Mouse (Mus musculus): ENCODE measurements around the gene Ext2.

The Ext2 gene

DNA sequence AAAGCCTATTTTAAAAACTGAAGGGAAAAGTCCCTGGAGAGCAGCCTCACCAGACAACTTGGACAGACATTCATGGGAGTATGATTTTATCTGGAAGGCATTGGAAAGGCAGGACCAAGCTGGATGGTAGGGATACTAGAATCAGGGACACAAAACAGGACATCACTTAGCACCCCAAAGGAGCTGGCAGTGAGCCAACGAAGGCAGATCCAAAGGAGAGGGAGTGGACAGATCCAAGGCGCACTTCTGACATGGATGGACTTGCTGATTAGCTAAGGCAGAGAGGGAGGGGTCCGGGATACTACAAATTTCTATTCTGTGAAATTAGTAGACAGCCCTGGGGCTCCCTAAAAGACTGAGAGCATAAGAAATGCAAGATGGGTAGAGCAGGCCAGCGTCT is 16.8 kb downstream of the Ext2 start:
- no peak for DNase-seq

DNA sequence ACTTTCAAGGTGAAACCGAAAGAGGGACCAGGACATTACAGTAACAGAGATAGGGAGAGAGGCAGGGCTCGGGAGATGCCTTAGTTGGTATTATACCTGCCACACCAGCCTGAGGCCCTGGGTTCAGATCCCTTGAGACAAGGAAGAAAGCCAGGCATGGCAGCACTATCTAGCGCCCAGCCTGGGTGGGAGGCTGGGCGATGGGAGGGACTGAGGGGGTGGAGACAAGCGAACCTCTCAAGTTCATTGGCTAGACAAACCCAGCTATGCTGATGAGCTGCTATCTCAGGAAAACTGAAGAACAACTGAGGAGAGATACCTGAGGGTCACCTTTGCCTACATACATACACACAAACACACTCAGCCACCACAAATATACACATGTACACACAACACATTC is 17.3 kb downstream of the Ext2 start:
- no peak for DNase-seq

DNA sequence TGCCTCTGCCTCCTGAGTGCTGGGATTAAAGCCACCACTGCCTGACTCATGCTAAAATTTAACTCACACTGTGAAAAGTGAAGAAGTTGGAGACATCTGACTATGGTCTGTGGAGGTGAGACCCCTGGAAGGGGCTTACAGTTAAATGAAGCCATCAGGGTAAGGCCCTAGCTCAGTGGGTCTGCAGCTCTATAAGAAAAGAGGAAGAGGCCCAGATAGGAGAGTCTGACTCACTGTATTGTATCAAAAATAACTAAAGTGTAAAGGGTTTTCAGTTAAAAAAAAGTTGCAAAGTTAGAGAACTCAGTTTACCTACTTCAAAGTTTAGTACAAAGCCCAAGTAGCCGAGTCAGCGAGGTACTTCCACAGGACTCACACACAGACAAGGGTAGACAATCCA is 19.4 kb downstream of the Ext2 start:
- no peak for DNase-seq

DNA sequence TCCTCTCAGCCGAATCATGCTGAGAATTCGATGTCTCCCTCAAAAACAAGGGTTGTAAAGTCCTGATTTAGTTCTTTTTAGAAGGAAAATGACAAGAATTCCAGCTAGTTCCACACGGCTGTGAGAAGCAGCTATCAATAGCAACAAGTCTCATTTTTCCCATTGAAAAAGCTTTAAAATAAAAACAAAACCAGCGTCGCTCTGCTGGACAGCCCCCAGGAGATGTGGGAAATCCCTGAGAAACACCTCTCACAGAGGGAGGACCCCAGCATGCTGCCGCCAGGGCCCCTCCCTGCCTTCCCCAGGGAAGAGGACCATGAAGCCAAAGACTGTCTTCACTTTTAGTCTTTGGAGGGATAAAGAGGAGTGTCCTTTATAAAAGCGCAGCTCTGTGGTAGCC is 21.3 kb downstream of the Ext2 start:
- no peak for DNase-seq

DNA sequence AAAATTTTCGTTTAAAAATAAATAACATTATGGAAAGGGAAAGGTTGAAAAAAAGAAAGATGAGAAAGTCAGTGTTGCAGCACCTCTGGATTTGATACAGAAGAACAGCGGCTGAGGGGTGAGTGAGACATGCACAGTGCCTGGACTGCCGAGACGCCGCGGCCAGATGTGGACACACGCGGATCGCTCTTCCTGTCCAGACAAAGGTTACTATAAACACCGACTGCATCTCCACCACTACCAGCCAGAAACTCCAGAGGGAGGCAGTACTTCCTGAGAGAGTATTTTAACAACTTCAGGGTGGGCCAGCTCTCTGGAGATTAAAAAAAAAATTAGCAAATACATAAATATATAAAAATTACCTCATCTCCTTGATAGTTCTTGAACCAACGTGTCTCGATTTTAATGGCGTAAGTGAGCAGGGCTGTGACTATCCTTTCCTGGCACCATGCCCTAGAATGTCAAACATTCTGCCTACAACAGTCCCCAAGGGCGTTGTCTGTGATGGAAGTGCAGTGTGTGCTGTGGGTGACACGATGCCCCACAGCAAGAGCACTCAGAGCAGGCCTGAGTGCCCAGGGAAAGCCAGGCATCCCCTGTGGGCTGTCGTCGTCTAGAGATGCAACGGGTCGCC is 25.1 kb downstream of the Ext2 start:
- no peak for DNase-seq

DNA sequence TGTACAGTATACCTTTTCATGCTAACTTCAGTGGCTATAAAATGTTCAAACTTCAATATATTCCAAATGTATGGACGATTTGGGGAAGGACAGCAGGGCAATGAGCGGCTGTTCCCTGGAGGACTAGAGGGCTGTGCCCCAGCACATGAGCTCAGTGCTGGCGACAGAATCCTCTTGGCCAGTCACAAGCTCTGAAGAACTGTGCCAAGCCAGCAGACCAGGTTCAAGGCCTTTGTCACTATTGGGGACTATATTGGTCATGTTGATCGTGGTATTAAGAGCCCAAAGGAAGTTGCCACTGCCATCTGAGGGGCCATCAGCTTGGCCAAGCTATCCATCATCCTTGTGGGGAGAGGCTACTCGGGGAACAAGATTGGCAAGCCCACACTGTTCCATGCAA is 28.0 kb downstream of the Ext2 start:
- DNase-seq: no peak

DNA sequence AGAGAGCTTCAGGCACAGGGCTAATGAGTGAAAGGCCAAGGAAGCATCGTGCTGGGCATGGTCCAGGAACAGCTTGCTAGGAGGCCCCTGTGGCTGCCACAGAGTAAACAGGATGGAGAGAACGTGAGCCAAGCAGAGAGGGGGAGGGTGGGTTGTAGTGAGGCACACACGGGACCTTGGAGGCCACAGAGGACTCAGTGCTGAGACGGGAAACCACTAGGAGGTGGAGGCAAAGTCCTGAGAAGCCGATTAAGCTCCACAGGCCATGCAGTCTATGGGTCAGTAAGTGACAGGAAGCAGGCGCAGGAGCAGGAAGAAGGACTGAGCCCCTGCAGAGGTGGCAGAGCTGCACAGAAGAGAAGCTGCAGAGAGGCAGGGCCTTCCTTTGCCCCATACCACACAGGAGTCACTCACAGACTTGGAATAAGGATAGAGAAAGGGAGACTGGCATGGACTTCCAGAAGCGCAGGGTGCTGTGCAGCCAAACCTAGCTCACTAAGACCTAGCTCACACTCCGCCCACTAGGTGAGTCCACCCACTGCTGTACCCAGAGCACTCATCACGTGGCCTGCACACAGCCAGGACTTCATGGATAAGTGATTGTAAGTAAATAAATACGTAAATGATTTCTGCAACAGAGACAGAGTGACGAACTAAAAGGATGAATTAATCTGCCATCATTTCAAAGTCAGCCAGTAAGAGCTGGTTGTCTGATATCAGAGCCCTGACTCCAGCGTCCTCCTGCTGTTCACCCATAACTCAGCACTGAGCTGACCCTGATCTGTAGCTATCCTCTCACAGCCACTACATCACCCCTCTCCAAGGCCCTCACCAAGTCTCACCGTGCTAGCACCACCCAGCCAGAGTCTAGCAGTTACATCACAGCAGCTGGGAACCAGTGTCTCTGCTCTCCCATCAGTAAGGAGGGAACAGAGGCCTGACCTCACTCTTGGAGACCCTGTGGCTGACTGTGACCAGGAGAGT is 30.6 kb downstream of the Ext2 start:
- DNase-seq: peak; percentile 82 to 87

DNA sequence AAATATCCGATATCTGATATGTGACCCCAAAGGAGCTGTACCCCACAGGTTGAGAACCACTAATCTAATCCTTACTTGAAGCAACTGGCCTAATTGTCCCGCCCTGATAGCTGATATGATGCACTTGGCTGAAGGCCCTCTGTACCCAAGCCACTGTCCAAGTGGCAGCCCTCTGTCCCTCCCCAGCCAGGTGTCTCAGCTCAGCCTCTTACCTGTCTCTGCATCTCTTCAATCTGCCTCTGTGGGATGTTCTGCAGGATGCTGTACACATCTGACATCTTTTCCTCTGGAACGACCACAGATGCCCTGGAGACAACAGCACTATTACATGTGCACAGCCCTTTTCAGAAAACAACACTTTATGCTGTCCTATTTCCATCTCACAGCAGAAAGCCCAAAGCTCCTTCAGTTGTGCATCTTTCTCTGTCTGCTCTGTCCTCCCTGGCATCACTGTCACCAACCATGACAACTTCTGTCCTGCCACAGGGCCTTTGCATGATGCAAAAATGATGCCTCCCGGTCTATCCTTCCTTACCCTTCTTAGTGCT is 31.5 kb downstream of the Ext2 start:
- DNase-seq: no peak

DNA sequence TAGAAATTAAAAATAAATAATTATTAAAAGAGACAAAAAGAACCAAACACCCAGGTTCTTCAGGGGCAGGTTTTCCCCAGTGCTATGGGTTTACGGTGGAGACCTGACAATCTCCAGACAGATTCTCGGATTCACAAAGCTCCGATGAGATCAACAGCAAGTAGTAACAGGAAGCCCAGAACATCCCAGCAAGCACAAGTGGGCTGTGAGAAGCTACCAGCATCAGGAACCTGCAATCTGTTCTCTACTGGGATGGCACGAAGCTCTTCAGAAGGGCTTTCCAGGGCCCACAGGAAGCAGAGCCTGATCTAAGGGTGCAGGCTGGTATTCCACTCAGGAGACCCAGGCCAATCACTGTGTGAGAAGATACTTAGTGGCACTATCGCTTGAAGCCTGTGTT is 33.8 kb downstream of the Ext2 start:
- DNase-seq: no peak

DNA sequence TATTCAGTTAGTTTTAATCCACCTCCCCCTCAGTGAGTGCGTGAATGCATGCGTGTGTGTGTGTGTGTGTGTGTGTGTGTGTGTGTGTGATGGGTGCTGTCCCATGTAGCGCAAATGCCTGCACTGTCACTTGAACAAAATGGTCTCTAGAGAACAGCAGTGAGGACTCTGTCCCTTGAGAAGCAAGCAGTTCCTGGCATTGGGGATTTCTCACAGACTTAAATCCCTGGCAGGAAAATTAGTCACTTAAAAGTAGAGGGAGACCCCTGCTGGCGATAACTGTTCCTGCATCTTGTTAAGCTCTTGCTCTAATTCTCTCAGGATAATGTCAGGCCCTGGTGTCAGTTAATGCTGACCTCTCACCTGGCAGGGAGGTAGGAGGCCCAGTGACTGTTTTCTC is 36.2 kb downstream of the Ext2 start:
- peak; percentile 59 to 85 for DNase-seq

DNA sequence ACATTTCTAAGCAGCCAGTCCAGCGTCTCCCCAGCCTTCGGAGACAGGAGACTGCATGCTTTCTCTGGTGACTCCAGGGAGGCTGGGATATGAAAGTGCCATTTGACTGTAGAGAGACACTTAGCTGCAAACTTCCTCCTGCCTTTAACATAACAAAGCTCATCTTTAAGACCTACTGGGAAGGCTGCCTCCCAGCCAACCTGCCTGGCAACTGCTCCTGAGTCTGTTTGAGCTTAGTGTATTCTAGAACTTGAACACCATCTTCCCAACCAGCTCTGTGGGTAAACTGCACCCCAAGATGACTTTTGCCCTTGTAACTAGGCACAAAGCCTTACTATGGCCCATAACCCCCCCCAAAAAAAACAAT is 37.0 kb downstream of the Ext2 start:
- DNase-seq: no peak

DNA sequence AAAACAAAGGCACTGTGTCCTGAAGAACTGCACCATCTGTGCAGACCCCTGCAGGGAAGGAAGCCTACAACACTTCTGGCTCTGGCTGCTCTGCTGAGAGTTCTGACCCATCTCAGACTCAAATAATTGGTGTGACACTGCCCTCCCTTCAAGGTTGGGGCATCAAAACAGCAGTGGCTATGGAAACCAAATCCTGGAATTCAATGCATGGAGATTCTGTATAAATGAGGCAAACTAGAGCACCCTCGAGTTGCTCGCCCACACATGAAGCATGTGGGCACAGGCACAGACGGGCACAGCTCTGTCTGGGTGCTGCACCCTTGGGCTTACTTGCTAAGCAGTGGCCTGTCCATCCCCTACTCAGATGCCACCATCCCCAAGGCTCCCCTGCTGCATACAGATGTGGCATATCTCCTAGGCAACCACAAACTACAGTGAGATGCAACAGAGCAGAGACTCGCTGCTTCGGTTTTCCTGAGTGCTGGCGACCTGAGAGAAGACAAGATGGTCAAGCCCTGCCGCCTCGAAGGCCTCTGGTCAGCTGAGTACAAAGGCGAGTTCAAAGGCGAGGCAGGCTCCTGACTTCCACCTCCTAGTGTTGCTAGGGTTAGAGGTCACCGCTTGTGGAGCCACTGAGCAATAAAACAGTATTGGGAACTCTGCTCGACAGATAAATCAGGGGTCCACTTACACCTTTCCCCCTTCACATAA is 37.5 kb downstream of the Ext2 start:
- DNase-seq: no peak

DNA sequence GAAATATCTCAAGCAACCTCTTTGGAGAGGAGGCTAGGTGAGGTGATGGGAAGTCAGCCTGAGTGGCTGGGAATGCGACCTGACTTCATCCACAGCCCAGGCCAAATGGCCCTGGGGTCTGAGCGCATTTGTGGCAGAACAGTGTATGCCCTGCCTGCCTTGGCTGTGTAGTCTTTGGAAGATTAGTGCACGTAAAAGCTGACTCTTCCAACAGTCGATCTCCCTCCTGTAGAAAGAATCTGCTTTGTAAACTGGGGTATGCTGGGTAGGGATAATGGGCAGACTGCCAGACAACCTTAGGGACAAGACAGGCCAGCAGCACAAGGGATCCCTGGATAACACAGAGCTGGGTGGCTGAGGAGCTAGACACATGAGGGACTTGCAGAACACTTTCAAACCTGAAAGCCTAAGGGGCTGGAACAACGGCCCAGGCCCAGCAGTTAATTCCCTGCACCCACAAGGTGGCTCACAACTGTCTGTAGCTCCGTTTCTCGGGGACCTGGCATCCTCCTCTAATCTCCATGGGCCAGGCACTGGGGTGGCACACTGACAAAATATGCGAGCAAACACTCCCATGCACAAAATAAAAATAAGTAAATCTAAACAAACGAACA is 38.3 kb downstream of the Ext2 start:
- DNase-seq: no peak

DNA sequence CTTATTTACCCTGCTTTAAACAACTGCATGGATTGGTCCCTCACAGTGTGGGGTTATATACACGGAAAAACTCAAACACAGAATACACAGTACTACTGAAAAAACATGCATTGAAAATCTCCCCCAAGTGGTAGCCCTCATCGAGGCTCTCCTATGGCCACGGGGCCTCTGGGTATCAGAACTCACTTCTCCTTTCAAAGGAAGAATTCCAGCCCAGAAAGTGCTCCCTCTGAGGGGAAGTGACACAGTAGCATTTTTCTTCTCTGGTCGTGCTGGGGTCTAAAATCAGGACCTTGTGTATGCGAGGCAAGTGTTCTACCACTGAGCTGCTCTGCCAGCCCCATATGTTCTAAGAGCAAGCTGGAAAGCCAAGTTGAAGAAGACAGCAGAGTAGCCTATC is 39.7 kb downstream of the Ext2 start:
- no peak for DNase-seq

DNA sequence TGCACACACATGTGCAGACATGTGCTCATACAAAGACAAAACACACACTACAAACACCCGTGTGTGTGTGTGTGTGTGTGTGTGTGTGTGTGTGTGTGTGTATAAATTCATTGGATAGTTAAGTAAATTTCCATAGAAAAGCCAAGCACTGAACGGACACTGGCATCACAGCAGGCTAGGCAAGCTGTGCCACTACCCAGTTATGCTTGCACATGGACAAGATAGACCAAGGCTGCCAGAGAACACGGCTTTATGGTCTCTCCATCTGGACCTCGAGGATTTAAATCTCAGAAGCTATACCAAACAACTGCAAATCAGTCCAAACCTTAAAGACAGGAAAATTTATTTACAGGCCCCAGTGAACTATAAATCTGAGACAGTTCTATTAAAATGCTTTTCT is 40.2 kb downstream of the Ext2 start:
- no peak for DNase-seq

DNA sequence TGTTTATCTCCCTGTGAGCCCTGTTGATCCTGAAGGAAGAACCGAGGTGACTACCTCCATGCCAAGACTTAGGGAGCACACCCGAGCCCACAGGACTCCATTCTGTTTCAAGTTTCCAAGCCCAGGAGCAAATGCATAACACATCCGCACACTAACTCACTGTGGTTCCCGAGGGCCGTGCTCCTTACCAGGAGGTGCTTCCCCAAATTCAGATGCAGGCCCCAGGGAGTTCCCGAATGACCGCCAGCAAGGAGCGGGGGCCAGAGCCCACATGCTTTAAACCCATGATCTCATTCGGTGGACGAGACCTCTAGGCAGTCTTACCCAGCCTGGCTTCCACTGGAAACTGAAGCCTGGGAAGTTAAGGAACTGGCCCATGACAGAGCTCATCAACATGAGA is 41.8 kb downstream of the Ext2 start:
- DNase-seq: no peak

DNA sequence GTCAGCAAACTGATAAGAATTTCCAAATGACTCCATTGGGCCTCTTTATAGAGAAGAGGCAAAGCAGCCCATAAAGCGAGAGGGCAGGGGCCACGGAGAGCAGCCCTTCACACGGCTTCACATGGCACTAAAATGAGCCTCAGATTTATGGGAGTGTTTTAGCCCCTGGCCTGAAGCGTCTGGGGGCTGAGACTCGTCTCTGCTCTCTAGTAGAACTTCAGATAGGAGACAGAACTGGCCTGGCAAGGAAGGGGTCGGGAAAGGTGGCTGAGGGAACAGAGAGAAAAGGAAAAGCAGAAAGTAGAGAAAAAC is 42.5 kb downstream of the Ext2 start:
- no peak for DNase-seq

DNA sequence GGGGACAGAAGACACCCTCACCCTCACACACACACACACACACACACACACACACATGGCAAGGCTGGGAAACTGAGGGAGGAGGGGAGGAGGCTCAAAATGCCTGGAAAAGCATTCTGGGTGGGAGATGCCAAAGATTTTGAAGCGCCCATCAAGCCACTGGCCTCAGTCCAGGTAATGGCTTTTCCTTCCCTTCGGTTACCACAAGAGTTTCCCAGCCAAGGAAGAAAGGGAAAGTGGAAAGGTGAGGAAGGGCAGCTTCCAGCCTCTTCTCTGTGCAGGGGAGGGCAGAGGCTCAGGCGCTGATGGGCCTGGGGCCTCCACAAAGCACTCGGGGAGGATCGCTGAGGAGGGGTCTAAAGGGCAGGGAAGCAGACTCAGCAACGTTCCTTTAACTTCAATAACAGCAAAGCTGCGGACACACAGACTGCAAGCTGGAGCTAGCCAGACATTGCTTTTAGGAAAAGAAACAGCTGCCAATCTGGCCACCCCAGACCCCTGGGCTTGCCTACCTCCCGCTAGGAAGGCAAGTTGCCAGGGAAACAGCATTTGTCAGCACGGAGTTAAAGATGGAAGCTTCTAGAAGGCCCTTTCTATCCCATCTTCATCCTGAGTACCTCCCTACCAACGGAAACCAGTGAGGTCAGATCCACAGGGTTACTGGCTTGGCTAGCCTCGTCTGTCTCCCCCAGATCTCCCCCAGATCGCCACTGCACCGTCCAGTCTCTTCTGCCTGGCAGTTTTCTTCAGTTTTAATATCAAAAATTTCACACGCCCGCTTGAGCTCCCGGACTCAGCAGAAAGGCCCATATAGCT is 43.1 kb downstream of the Ext2 start:
- DNase-seq: no peak

DNA sequence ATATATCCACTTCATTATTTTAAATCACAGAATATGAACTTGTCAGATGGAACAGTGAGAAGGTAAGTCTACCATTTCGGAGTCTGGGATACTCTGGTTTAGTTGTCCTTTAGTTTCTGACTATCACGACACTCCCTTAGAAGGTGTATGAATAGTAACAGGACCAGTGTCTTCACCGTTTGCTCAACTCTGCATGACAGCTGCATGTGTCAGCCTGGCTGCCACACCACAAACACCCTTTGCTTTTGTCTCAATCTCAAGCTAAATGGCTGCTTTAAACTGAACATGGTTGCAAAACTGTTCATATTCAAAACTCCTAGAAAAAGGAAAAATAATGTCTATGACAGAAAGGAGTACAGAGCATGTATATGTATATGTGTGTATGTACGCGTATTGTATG is 43.8 kb downstream of the Ext2 start:
- DNase-seq: no peak

DNA sequence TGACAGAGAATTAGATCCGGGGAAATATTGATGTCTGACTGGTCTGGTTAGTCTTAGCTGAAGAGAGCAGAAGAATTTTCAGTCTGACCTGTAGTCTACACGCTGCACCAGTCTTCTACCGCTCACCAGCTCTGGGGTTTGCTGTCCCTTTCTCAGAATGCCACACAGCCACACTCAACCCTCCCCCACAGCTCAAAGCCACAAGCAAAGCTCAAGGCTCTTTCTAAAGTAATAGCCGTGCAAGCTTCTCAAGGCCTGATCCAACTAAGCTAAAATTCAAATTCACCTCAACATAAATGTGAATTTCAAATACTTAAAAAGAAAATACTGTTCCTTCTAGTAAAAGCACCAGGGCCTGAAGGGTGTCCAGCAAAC is 45.3 kb downstream of the Ext2 start:
- DNase-seq: no peak

DNA sequence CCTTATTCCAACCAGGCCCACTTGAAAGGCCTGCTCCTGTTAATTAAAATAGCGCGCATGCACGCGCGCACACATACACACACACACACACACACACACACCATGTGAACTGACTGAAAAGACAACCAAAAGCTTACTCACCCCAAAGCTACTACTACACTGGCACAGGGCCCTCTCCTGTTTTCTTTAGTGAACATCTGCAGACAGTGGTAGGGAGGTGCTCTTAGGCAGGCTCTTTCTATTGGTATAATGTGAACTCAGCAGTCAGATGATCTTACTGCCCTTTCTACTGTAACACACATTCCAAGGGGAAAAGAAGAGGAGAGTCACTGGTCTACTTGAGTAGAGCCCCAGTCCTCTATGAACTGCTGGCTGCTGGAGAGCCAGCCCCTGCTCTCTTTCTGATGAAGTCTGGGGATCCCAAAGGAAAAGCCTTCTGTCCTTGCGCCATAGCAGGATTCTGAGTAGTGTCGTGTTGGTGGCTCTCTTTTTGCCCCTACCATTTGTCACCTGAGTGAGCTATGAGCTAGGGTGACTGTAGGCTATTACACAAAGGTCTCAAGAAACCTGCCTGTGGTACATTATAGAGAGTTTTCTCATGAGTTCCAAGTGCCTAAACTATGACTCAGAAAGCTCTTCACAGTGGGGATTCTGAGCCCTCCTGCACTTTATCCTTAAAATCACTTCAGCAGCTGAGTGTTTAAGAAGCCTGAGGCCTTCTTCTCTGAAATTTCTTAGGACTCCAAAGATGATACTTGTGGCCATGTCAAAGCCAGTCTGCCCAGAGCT is 45.9 kb downstream of the Ext2 start:
- DNase-seq: no peak

DNA sequence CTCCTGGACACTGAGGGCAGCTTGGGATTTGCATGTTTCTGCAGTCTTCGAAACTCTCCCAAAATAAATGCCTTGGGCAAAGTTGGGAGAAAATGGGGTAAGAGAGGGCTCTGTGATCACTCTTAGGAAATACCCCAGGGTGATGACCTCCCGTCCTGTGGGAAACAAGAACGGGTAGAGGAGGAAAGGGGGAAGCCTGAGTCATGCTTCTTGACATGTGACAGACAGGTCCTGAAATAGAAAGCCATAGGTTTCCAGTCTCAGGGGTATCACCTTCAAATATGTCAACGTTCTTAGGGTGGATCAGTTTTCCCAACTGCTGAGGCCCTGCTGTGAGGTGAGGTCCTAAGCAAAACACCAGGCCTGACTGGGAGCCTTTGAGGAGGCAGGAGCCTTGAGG is 46.9 kb downstream of the Ext2 start:
- no peak for DNase-seq
